Mouse (Mus musculus) common myeloid progenitor, adult 5-6 weeks (primary cell): ENCODE measurements at regions not wholly inside any gene's neighbourhood (a gene's known extent, or its start where the extent isn't known, plus 50 kb on each side); places are given as distances from the start of the nearest gene placed in this dataset.

Experiments used
- ATAC-seq: replicated peaks from 2 replicates; pipeline ENCODE4 v1.8.0; 2016; ENCODE audit warnings: low read depth, mild to moderate bottlenecking, moderate TSS enrichment, inconsistent platforms; ENCODE audit not compliant: poor library complexity, severe bottlenecking

DNA sequence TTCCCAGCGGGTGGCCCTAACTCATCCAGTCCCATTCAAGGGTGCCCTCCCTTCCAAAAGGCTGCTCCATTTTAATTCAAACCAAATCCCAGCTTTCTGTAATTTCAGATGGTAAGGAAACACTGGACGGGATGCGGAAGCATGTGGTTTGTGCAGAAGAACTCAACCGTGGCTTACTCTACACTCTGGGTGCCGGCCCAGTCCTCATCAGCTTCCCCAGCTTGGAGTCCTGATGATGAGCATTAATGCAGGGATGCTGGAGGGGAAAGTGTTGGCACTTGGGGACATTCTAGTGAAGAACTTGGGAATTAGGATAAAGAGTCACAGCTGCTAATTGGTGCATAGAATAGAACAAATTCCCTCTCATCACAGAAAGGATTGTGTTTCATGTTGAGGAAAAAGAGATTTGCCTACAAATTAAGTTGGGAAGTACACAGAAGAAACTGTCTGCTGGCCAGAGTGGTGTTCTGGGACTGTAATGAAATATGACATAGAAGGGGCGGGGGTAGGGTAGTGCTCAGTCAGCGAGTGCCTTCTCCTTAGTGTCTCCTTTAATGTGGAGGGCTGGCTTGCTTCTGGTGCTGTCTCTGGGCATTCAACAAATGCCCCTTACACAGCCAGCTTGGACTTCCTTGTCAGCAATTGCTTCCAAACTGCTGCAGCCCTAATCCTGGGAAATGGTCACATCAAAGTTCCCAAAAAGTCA is 285.0 kb upstream of the Bmper start:
- ATAC-seq = no peak

DNA sequence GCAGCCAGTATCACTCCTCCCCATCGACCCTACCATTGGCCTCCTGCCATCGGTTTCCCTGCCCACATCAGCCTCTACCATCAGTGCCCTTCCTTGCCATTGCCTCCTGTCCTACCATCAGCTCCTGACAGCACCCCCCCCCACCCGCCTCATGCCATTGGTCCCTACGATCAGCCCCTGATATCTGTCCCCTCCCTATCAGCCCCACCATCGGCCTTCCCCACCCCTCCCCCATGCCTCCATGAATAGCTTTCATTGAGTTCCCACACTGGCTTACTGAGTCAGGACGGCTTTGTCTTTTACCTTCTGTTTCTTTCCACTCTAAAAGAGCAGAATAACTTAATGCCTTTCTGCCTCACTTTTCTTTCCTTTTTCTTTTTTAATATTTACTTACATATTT is 277.9 kb upstream of the Bmper start:
- ATAC-seq = no peak

GRCm38 (mm10) chr9:22945426-22945955 is 277.4 kb upstream of the Bmper start:
- ATAC-seq = peak; percentile 52

- no peak for ATAC-seq
Measured at GRCm38 (mm10) chr9:22952571-22953442, 270.1 kb upstream of the Bmper start.

DNA sequence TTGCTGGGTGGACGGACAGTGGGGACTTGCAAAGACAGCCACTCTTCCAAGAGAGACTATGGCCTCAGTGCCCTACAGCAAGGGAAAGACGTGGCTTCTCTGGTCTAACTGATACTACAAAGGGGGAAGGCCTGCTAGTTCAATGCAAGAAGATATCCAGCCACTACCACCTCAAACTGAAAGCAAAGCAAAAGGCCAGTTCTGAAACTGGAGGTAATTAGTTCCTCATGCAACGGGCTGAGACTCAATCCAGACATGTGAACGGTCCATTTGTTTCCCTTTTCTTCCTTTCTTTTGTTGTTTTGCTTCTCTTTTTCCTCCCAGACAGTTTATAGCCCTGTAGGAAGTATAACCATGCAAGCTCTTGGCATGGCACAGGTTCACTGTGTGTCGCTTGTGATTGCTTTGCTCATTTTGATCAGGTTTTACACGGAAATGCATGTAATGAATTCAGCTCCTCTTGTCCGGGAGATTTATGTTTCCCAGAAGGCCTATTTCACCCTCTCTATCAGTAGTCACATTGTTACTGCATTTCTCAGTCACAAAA is 260.5 kb upstream of the Bmper start:
- peak; percentile 72 for ATAC-seq

DNA sequence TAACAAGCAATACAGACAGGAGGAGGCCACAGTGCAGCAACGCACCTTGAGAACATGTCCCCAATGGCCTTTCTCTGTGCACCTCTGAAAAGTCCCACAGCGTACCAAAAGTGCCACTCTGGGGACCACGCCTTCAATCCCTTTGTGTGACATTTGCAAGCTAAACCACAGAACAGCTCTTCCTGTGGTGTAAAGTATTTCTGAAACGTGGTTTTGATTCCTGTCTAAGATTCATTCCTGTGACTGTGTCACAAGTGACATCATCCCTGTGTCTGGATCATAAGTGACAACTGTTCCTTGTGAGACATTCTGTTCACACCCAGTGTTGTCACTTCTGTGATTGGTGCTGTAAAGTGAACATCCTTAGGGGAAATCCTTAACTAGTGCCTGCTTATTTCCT is 251.6 kb upstream of the Bmper start:
- peak; percentile 77 for ATAC-seq

- ATAC-seq = no peak
Measured at GRCm38 (mm10) chr9:22976748-22977147, 246.1 kb upstream of the Bmper start.

- no peak for ATAC-seq
Measured at GRCm38 (mm10) chr9:22979627-22980026, 243.2 kb upstream of the Bmper start.

GRCm38 (mm10) chr9:22989508-22989907 is 233.4 kb upstream of the Bmper start:
- no peak for ATAC-seq

DNA sequence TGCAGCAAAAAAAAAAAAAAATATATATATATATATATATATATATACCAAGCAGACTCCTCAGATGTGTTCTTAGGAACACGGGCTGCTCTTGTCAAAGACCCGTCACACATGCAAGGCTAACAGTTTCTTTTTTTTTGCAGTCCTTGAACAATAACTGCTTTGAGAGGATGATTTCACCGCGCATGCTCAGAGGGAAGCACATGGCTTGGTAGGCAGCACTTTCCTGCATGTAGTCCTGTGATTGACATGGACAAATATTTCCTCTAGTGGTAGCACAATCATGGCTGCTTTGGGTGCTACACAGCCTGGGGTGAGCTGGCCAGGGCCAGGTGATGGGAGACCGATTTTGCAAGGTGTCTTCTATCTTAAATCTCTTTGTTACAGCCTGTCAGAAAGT is 229.3 kb upstream of the Bmper start:
- ATAC-seq = no peak

- ATAC-seq = no peak
Measured at GRCm38 (mm10) chr9:22995564-22995963, 227.3 kb upstream of the Bmper start.

- no peak for ATAC-seq
Measured at GRCm38 (mm10) chr9:22998306-22998705, 224.6 kb upstream of the Bmper start.

- no peak for ATAC-seq
Measured at GRCm38 (mm10) chr9:22999181-22999580, 223.7 kb upstream of the Bmper start.

DNA sequence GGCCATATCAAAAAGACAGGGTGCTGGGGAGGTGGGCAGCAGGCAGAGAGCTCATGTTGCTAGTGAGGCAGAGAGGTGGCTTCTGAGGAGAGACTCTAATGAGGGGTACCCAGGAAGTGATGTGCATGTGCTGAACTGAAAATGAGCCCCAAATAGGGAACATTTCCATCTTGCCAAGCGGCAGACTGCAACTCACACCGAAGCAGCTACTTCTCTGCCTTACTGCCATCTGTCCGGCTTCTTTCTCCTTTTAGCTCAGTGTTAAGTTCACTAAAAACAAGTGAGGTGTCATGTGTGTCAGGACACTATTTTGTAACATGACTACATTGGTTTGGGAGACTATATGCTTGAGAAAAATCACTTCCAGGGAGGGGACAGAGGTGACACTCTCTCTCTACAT is 222.7 kb upstream of the Bmper start:
- no peak for ATAC-seq

DNA sequence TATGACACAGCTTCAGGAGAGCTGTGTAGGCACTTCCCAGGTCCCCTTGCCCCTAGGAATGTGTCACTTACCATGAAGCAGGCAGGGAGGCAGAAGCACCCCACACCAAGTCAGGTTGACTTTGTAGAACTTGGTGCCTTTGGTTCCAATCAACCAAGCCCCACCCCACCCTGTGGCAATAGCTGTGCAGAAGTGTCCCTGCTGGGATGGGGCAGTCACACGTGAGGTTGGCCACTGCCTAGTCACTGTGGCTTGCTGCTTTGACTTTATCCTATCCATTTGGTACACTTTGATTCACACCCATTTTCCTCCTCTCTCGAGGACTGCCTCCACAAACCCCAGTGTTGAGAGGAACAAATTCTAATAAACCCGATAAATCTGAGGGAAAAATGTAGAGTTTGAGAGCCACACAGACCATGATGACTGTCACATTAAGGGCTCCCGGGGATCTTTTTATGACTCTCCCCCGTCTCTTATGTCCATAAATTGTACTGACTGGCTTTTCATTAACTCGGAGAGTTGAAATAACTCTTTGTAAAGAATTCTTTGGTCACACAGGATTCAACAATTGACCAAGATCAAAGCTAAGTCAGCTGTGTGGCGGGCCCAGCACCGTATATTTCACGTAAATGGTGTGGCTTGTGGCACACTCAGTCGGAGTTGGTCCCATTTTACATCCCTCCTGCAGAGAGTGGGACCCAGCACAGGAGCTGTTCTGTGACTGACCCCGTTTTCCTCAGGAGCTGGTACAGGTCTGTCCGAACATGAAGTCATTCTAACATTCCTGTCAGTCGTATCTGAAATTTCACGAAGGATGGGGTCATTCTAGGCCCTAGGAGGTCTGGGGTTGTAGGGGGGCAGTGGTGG is 219.4 kb upstream of the Bmper start:
- no peak for ATAC-seq

DNA sequence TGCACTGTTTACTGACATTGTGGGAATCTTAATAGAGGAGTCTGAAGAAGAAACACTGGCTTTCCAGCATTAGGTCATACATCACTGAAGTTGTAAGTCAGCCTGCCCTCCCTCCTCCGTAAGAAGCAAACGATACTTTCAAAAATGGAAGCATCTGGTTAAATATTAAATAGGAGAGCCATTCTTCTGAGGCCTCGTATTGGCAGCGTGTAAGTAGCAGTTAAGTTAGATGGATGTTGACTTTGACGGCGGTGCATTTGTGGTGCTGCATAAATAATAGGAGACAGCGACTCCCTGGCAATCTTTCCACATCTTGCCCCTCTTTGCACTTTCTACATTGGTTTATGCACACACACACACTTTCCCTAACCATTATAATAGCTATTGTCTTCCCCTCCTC is 217.9 kb upstream of the Bmper start:
- ATAC-seq = no peak

DNA sequence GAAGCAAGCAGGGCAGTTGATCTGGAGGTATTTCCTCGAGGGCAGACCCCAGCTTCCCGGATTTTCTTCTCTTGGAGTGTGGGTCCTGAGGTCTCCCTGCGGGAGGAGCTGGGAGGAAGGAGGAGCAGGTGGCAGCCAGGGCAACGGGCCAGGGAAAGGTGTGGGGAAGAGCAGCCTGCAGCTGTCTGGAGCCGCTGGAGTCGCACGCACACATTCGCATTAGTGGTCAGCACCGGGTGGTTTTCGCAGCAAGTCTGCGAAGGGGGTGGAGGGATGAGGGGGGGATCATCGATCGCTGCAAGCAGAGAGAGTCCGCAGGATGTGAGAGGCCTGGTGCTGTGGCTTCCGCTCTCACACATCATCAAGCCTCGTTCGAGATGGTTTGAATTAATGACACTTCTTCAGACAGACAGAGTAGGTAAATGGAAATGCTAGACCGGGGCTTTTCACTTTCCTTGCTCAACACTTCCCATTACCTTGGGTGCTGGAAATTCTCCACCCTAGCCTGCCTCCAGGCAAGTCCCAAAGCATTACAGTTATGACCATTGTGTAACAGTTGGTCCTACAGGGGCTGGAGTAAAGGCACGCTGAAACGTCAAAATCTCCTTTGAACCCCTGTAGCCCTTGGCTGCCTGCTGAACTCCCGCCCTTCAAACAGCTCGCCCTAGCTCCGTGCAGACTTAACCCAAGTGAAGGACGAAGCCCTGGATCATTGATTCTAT is 213.3 kb upstream of the Bmper start:
- ATAC-seq = 0 out of 2 replicates have a peak, but pooled peaks have one; percentile 36

DNA sequence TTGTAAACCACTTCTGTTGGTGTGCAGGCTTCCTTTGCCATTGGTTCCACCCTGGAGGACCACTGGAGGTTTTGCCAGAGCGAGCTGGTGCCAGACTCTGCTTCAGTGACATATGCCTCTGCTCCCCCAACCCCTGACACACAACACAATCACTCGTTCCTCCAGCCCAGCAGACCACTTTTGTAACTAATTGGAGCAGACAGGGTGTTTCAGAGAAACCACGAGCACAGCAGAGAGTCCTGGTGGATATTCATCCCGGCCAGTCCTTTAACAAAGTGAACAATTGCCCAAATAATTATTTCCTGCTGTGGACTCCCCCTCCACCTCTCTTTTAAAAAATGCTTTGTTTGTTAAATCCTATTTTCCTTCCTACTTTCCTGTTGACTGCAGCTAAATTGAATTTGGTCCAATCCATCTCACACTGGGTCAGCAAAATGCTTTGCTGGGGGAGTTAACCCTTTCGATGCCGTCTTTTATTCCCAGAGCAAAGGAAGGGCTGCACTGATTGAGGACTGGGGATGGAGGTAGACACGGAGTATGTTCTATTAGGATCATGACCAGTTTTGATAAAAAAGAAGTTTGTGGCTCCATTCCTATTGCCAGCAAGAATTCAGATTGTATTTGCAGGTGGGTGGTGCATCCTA is 211.4 kb upstream of the Bmper start:
- no peak for ATAC-seq

DNA sequence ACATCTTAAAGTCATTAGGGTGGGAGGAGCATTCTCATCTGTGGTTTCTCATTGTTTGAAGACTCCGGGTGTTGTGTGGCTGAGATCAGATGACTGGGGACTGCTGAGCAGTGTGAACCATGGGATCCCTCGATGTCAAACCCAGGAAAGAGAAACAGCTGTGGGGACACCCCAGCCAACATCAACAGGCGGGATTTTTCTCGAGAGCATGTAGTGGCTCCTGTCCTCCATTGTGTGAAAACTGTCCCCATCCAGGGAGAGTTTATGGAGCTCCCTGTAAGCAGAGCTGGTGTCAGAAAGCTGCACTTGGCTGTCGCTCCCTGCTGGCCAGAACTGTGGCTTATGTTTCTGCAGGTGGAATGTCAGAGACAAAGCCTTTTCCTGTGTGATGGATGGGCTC is 210.7 kb upstream of the Bmper start:
- ATAC-seq = no peak
